Mouse (Mus musculus) midbrain, postnatal 0 days (tissue): ENCODE data around the gene Sez6l. TPM values are rescaled to one million over a fixed set of nuclear protein-coding genes. Genes with fewer than 3 reads are reported as not detected.
A peak's percentile ranks its signal among the peaks of the same experiment; 100 is the strongest.

Experiments used
- ATAC-seq: fragments of 200-750 bp; cut with Nextera tagmentation; 2 replicates; pipeline ENCODE4 v1.8.0; 2017; ENCODE audit warnings: moderate number of reproducible peaks, mild to moderate bottlenecking, moderate TSS enrichment, moderate library complexity; ENCODE audit not compliant: low FRiP score
- DNase-seq: peaks from one replicate; pipeline ENCODE4 v3.0.0-alpha.2; 2015; ENCODE audit warnings: low spot score
- H3K27ac ChIP-seq: fragments of 300-500 bp; sonication (generic); 2 replicates; pipeline ENCODE4 v1.5.1; 2014; ENCODE audit warnings: low read depth, mild to moderate bottlenecking, low read length, mixed read lengths
- H3K27me3 ChIP-seq: fragments of 300-500 bp; sonication (generic); 2 replicates; pipeline ENCODE4 v1.6.1; 2014; ENCODE audit warnings: low read length, control low read depth, mixed read lengths; ENCODE audit not compliant: insufficient read depth
- H3K36me3 ChIP-seq: fragments of 300-500 bp; sonication (generic); 2 replicates; pipeline ENCODE4 v1.6.1; 2014; ENCODE audit warnings: low read length, control low read depth, mixed read lengths; ENCODE audit not compliant: insufficient read depth
- H3K4me1 ChIP-seq: fragments of 300-500 bp; sonication (generic); 2 replicates; pipeline ENCODE4 v1.6.1; 2014; ENCODE audit warnings: mild to moderate bottlenecking, control low read depth, antibody characterized with exemption, low read length, mixed read lengths; ENCODE audit not compliant: insufficient read depth
- H3K4me2 ChIP-seq: fragments of 300-500 bp; sonication (generic); 2 replicates; pipeline ENCODE4 v1.6.1; 2014; ENCODE audit warnings: low read depth, mild to moderate bottlenecking, low read length, mixed read lengths; ENCODE audit not compliant: poor library complexity, severe bottlenecking
- H3K4me3 ChIP-seq: fragments of 300-500 bp; sonication (generic); 2 replicates; pipeline ENCODE4 v1.5.1; 2014; ENCODE audit warnings: low read depth, mild to moderate bottlenecking, low read length, moderate library complexity
- H3K9ac ChIP-seq: fragments of 300-500 bp; sonication (generic); replicated peaks from 2 replicates; pipeline ENCODE4 v1.6.1; 2014; ENCODE audit warnings: mild to moderate bottlenecking, low read length, moderate library complexity, mixed read lengths; ENCODE audit not compliant: poor library complexity, severe bottlenecking
- H3K9me3 ChIP-seq: fragments of 300-500 bp; sonication (generic); 2 replicates; pipeline ENCODE4 v1.6.1; 2016; ENCODE audit warnings: low read length, control low read depth
- CTCF ChIP-seq: IDR thresholded peaks from 2 replicates; pipeline ENCODE4 v1.5.1; 2016; ENCODE audit warnings: antibody characterized with exemption, mild to moderate bottlenecking
- WGBS: fragments of 180-500 bp; shearing (Covaris S2); extraction: QIAGEN DNeasy Blood & Tissue Kit; methylation state at CpG from one replicate; pipeline ENCODE4 v1.1.7; 2014; 5-methylcytosine and 5-hydroxymethylcytosine counted together
- polyA plus RNA-seq: library from polyadenylated mRNA; unstranded; fragments of >200 nt; fragmentation: Nextera tagmentation; extraction: Ambion mirVana; gene quantifications from 2 replicates; pipeline ENCODE4 v1.2.1, GENCODE M21; 2015
- total RNA-seq: library from RNA; depleted of rRNA; stranded (reverse); fragments of >200 nt; gene quantifications from 2 replicates; pipeline ENCODE4 v1.2.3, GENCODE M21; 2014

The Sez6l gene
- total and polyA plus RNA-seq, 2 experiments from 2014 or later, result 65.7 to 101 TPM

GRCm38 (mm10) chr5:112603594-112603993 is 26.6 kb upstream of the Sez6l start:
- TF ChIP-seq CTCF, result no peak
- ATAC-seq (0 out of 2 replicates have a peak, but pooled peaks have one; percentile 21), DNase-seq (peak; percentile 72)
- Histone ChIP-seq H3K36me3 (no peaks in the 10 kb centered on the region), H3K9me3 (no peaks in the 10 kb centered on the region), H3K4me2 (no peak overlapping the region), H3K4me1 (peaks cover 15% of the 10 kb centered on the region), H3K27me3 (no peaks in the 10 kb centered on the region), H3K27ac (no peak overlapping the region), H3K4me3 (no peak overlapping the region), H3K9ac (no peak overlapping the region)
- 20% methylated on average over 3 of the region's 3 CpGs for WGBS

- peak; percentile 83 for DNase-seq
- WGBS, result 39% methylated on average over 11 of the region's 11 CpGs
These were observed 23.4 kb upstream of the Sez6l start for GRCm38 (mm10) chr5:112600309-112600939.

GRCm38 (mm10) chr5:112599538-112600308 is 22.7 kb upstream of the Sez6l start:
- Histone ChIP-seq H3K4me1 (peaks cover 8% of the 10 kb centered on the region), H3K27me3 (no peaks in the 10 kb centered on the region), H3K27ac (no peak overlapping the region), H3K9ac (no peak overlapping the region), H3K36me3 (no peaks in the 10 kb centered on the region), H3K4me2 (no peak overlapping the region), H3K9me3 (no peaks in the 10 kb centered on the region), H3K4me3 (no peak overlapping the region)
- TF ChIP-seq CTCF, result no peak
- WGBS, result 81% methylated on average over 6 of the region's 6 CpGs
- ATAC-seq, result no peak
- DNase-seq, result no peak

More at GRCm38 (mm10) chr5:112600309-112600939, 23.4 kb upstream of the Sez6l start:
- H3K4me2 ChIP-seq, result no peak overlapping the region
- no peaks in the 10 kb centered on the region for H3K27me3 ChIP-seq
- H3K36me3 ChIP-seq, result no peaks in the 10 kb centered on the region
- H3K9me3 ChIP-seq, result no peaks in the 10 kb centered on the region
- H3K9ac ChIP-seq, result no peak overlapping the region
- peaks cover 3% of the 10 kb centered on the region for H3K4me1 ChIP-seq
- no peak overlapping the region for H3K4me3 ChIP-seq
- no peak for TF ChIP-seq CTCF
- ATAC-seq, result no peak
- H3K27ac ChIP-seq, result no peak overlapping the region

- Histone ChIP-seq H3K27me3 (no peaks in the 10 kb centered on the region), H3K4me2 (no peak overlapping the region), H3K4me1 (peaks cover 8% of the 10 kb centered on the region), H3K9ac (no peak overlapping the region), H3K4me3 (no peak overlapping the region), H3K9me3 (no peaks in the 10 kb centered on the region), H3K27ac (no peak overlapping the region), H3K36me3 (no peaks in the 10 kb centered on the region)
- TF ChIP-seq CTCF, result no peak
- WGBS, result 74% methylated on average over 6 of the region's 6 CpGs
- ATAC-seq (no peak), DNase-seq (peak; percentile 89)
These were observed 20.9 kb upstream of the Sez6l start for GRCm38 (mm10) chr5:112597876-112598275.

- peaks cover 8% of the 10 kb centered on the region for H3K4me1 ChIP-seq
- no peaks in the 10 kb centered on the region for H3K36me3 ChIP-seq
- H3K4me2 ChIP-seq, result no peak overlapping the region
- no peak for DNase-seq
- no peak overlapping the region for H3K4me3 ChIP-seq
- H3K27ac ChIP-seq, result no peak overlapping the region
- WGBS, result 88% methylated on average over 2 of the region's 2 CpGs
- no peak for ATAC-seq
- TF ChIP-seq CTCF, result no peak
- no peaks in the 10 kb centered on the region for H3K9me3 ChIP-seq
- no peak overlapping the region for H3K9ac ChIP-seq
- no peaks in the 10 kb centered on the region for H3K27me3 ChIP-seq
These were observed 20.3 kb upstream of the Sez6l start for GRCm38 (mm10) chr5:112597307-112597706.

GRCm38 (mm10) chr5:112596729-112597128 is 19.7 kb upstream of the Sez6l start:
- no peak overlapping the region for H3K4me2 ChIP-seq
- WGBS, result 92% methylated on average over 9 of the region's 9 CpGs
- H3K27me3 ChIP-seq, result no peaks in the 10 kb centered on the region
- H3K9me3 ChIP-seq, result no peaks in the 10 kb centered on the region
- no peak for DNase-seq
- peaks cover 8% of the 10 kb centered on the region for H3K4me1 ChIP-seq
- H3K27ac ChIP-seq, result no peak overlapping the region
- no peak for ATAC-seq
- no peak for TF ChIP-seq CTCF
- no peak overlapping the region for H3K4me3 ChIP-seq
- H3K9ac ChIP-seq, result no peak overlapping the region
- no peaks in the 10 kb centered on the region for H3K36me3 ChIP-seq
